Mouse (Mus musculus): ENCODE measurements around the gene Tmem40. TPM values are rescaled to one million over a fixed set of nuclear protein-coding genes. Genes with fewer than 3 reads are reported as not detected.

Gene Tmem40
- total and polyA plus RNA-seq, 3 experiments, result 13.8 to 16.4 TPM; not detected in 1

- H3K79me2 ChIP-seq (ENCODE audit: control insufficient read depth, insufficient read depth, low read length, poor library complexity), result no peaks in the 10 kb centered on the region
- H3K36me3 ChIP-seq (ENCODE audit: control insufficient read depth in 1 of 2, insufficient read depth in 2 of 2, low read length in 2 of 2), result no peaks in the 10 kb centered on the region
- no peak overlapping the region for H3K4me3 ChIP-seq (ENCODE audit: control insufficient read depth in 1 of 2, insufficient read depth in 1 of 2, low read depth in 2 of 2, low read length in 2 of 2)
- no peaks in the 10 kb centered on the region for H3K9me3 ChIP-seq (replicated peaks; ENCODE audit: insufficient read depth, low read length)
- TF ChIP-seq JUND (IDR thresholded peaks at IDR 0.05; ENCODE audit: low read depth, low read length), result no peak
- TF ChIP-seq CHD1 (IDR thresholded peaks at IDR 0.05; ENCODE audit: low read depth, low read length), result no peak
- no peak for TF ChIP-seq KAT2A (conservative IDR thresholded peaks at IDR 0.05; ENCODE audit: low read depth, low read length)
- no peak for TF ChIP-seq GATA1 (IDR thresholded peaks at IDR 0.05; ENCODE audit: low read depth, low read length)
- no peak for TF ChIP-seq MAZ (IDR thresholded peaks at IDR 0.05; ENCODE audit: low read depth, low read length)
- TF ChIP-seq MYC (IDR thresholded peaks at IDR 0.05; ENCODE audit: low read depth, low read length), result no peak
- no peak for TF ChIP-seq MAFK (IDR thresholded peaks at IDR 0.05; ENCODE audit: borderline replicate concordance, low read depth, low read length)
- TF ChIP-seq GABPA (IDR thresholded peaks at IDR 0.05; ENCODE audit: low read depth, low read length), result no peak
- no peak for TF ChIP-seq MXI1 (IDR thresholded peaks at IDR 0.05; ENCODE audit: low read depth, low read length)
- TF ChIP-seq ELF1 (IDR thresholded peaks at IDR 0.05; ENCODE audit: low read depth, low read length), result no peak
- TF ChIP-seq RAD21 (IDR thresholded peaks at IDR 0.05; ENCODE audit: low read depth, low read length), result no peak
- no peak for TF ChIP-seq BHLHE40 (IDR thresholded peaks at IDR 0.05; ENCODE audit: borderline replicate concordance, low read depth, low read length)
- no peak for TF ChIP-seq SIN3A (IDR thresholded peaks at IDR 0.05; ENCODE audit: low read length)
- TF ChIP-seq RCOR1 (IDR thresholded peaks at IDR 0.05; ENCODE audit: low read depth, low read length), result no peak
- H3K27ac ChIP-seq (ENCODE audit: control insufficient read depth, low read depth, low read length), result no peak overlapping the region
- H3K9ac ChIP-seq (ENCODE audit: control insufficient read depth, low read depth, low read length, poor library complexity, severe bottlenecking), result no peak overlapping the region
- DNase-seq (ENCODE audit: low read depth, low spot score), result no peak
- H3K27me3 ChIP-seq (ENCODE audit: control insufficient read depth in 1 of 2, insufficient read depth in 2 of 2, low read length in 2 of 2), result no peaks in the 10 kb centered on the region; a peak in 1 of 4 replicates
- no peaks in the 10 kb centered on the region for H3K4me1 ChIP-seq (ENCODE audit: control insufficient read depth in 1 of 2, insufficient read depth in 2 of 2, low read length in 2 of 2)
These were observed 34.6 kb downstream of the Tmem40 start for GRCm38 (mm10) chr6:115727570-115727969.

- no peaks in the 10 kb centered on the region for H3K79me2 ChIP-seq (ENCODE audit: control insufficient read depth, insufficient read depth, low read length, poor library complexity)
- no peaks in the 10 kb centered on the region for H3K36me3 ChIP-seq (ENCODE audit: control insufficient read depth in 1 of 2, insufficient read depth in 2 of 2, low read length in 2 of 2)
- H3K4me3 ChIP-seq (ENCODE audit: control insufficient read depth in 1 of 2, insufficient read depth in 1 of 2, low read depth in 2 of 2, low read length in 2 of 2), result no peak overlapping the region
- no peak overlapping the region for H3K9ac ChIP-seq (ENCODE audit: control insufficient read depth, low read depth, low read length, poor library complexity, severe bottlenecking)
- peak; percentile 79 for DNase-seq (ENCODE audit: low read depth, low spot score)
- H3K4me1 ChIP-seq (ENCODE audit: control insufficient read depth in 1 of 2, insufficient read depth in 2 of 2, low read length in 2 of 2), result no peaks in the 10 kb centered on the region
- H3K9me3 ChIP-seq (replicated peaks; ENCODE audit: insufficient read depth, low read length), result no peaks in the 10 kb centered on the region
- no peak overlapping the region for H3K27ac ChIP-seq (ENCODE audit: control insufficient read depth, low read depth, low read length)
- peaks cover 0 to 2% of the 10 kb centered on the region in 2 experiments; a peak in 2 of 4 replicates for H3K27me3 ChIP-seq (ENCODE audit: control insufficient read depth in 1 of 2, insufficient read depth in 2 of 2, low read length in 2 of 2)
- TF ChIP-seq CHD1 (IDR thresholded peaks at IDR 0.05; ENCODE audit: low read depth, low read length) (no peak), JUND (IDR thresholded peaks at IDR 0.05; ENCODE audit: low read depth, low read length) (no peak), KAT2A (conservative IDR thresholded peaks at IDR 0.05; ENCODE audit: low read depth, low read length) (no peak), RAD21 (IDR thresholded peaks at IDR 0.05; ENCODE audit: low read depth, low read length) (peak; percentile 92), MYC (IDR thresholded peaks at IDR 0.05; ENCODE audit: low read depth, low read length) (peak; percentile 64), TAL1 (IDR thresholded peaks at IDR 0.05; ENCODE audit: low read length) (no peak), SMC3 (IDR thresholded peaks at IDR 0.05; ENCODE audit: low read depth, low read length) (peak; percentile 94), TCF12 (IDR thresholded peaks at IDR 0.05; ENCODE audit: low read depth, low read length) (no peak), USF2 (IDR thresholded peaks at IDR 0.05; ENCODE audit: borderline replicate concordance in 1 of 2, insufficient read depth in 1 of 2, low read depth in 1 of 2, low read length in 2 of 2) (no peak), MAFK (IDR thresholded peaks at IDR 0.05; ENCODE audit: borderline replicate concordance, low read depth, low read length) (no peak), GABPA (IDR thresholded peaks at IDR 0.05; ENCODE audit: low read depth, low read length) (no peak), MAZ (IDR thresholded peaks at IDR 0.05; ENCODE audit: low read depth, low read length) (no peak), TBP (IDR thresholded peaks at IDR 0.05; ENCODE audit: low read depth, low read length) (no peak), SIN3A (IDR thresholded peaks at IDR 0.05; ENCODE audit: low read length) (0 out of 2 replicates have a peak, but pooled peaks have one; percentile 23), ZNF384 (IDR thresholded peaks at IDR 0.05; ENCODE audit: low read depth, low read length) (0 out of 2 replicates have a peak, but pooled peaks have one; percentile 17), CHD2 (IDR thresholded peaks at IDR 0.05; ENCODE audit: low read length) (no peak), ZKSCAN1 (IDR thresholded peaks at IDR 0.05; ENCODE audit: low read depth, low read length) (no peak), POLR2AphosphoS2 (IDR thresholded peaks at IDR 0.05; ENCODE audit: low read length) (no peak), POLR2AphosphoS5 (IDR thresholded peaks at IDR 0.05; ENCODE audit: borderline replicate concordance, low read depth, low read length) (no peak), MEF2A (IDR thresholded peaks at IDR 0.05; ENCODE audit: extremely low read depth, insufficient replicate concordance, low read depth, low read length, poor library complexity, severe bottlenecking) (no peak), MAX (IDR thresholded peaks at IDR 0.05; ENCODE audit: low read length) (peak; percentile 73), ZMIZ1 (IDR thresholded peaks at IDR 0.05; ENCODE audit: low read depth, low read length) (no peak), EP300 (IDR thresholded peaks at IDR 0.05; ENCODE audit: low read depth in 1 of 2, low read length in 2 of 2) (no peak), MXI1 (IDR thresholded peaks at IDR 0.05; ENCODE audit: low read depth, low read length) (0 out of 2 replicates have a peak, but pooled peaks have one; percentile 25), POLR2A (IDR thresholded peaks at IDR 0.05; ENCODE audit: control insufficient read depth in 1 of 2, insufficient read depth in 1 of 2, low read depth in 1 of 2, low read length in 2 of 2, poor library complexity in 1 of 2) (no peak), UBTF (IDR thresholded peaks at IDR 0.05; ENCODE audit: borderline replicate concordance, insufficient read depth, low read depth, low read length) (no peak)
These were observed 35.1 kb downstream of the Tmem40 start for GRCm38 (mm10) chr6:115727108-115727507.
